Mouse (Mus musculus): ENCODE data around the gene Gm36176. TPM values are rescaled to one million over a fixed set of nuclear protein-coding genes. Genes with fewer than 3 reads are reported as not detected.

The Gm36176 gene
- total RNA-seq, 2 experiments from 2014 or later = not detected

GRCm38 (mm10) chr10:77882553-77882952 lies 36.0 kb downstream of the Gm36176 start:
- no peak for DNase-seq

DNA sequence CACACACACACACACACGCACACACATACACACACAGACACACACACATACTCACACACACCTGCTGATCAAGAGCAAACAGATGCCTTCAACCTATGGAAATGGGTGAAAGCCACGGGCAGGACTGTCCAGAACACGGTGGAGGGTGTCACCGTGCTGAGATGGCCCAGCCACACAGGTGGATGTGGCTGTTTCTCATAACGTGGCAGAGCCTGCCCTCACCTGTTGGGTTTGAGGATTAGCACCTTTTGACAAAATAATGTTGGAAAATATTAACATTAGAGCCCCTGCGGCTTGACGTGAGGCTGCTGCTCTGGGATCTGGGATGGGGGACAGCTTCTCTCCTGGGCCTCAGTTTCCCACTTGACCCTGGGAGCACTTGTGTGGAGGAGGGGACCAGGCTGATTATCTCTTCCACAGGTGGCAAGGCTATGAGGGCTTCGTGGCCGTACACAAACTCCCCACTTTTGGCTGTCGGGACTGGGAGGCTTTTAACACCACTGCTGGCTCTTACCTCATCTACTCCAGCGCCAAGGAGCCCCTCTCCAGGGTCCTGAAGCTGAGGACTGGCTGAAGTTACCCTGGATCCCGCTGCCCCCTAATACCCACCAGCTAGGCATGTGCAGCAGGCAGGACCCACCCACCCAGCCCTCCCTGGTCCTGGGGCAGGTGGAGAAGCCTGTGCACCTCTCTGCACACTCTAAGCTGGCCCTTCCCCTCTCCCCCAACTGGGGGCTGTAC lies 39.6 kb downstream of the Gm36176 start:
- DNase-seq = no peak

DNA sequence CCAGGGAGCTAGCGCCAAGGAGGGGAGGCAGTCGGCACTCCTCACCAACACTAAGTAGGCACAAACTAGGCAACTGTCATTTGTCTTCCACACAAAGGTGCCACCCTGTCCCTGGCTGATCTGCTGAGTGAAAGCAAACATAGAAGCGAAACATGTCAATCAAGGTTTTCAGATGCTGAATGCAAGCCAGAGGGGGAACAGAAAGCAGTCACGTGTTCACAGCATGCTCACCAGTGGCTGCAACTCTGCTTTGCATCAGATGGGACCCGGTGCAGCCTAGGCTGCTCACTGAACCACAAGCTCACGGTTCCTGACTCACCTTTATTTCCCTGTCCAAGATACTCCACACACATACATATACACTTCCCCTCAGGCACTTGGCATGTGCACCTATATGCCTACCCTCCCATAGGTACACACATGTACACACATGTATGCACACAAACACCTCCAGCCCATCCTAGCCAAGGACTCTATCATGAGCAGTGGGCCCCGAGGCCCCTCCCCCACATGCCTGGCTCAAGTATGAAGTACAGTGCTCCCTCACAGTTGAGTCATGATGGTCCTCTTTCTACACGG lies 44.5 kb downstream of the Gm36176 start:
- DNase-seq = no peak

- DNase-seq = no peak
These were observed 49.0 kb downstream of the Gm36176 start for GRCm38 (mm10) chr10:77895562-77895961.

Other genes with a start within 250 kb of the Gm36176 start
- gene Sumo3, start 240.7 kb upstream of the Gm36176 start, total RNA-seq (2021) = 100 to 1,000 TPM; 127 TPM
- 10 to 100 TPM; 17.2 to 29.6 TPM for gene Gm49325, start 240.6 kb upstream of the Gm36176 start, total RNA-seq (2021)
- gene Ube2g2, start 224.5 kb upstream of the Gm36176 start, total RNA-seq (2021) = 10 to 100 TPM; 83.8 to 95.4 TPM
- gene Tspear, start 160.2 kb upstream of the Gm36176 start, total RNA-seq (2021) = not detected
- not detected for gene Gm19402, start 156.0 kb upstream of the Gm36176 start, total RNA-seq (2021)
- gene Gm9508, start 149.6 kb upstream of the Gm36176 start, total RNA-seq (2021) = not detected
- not detected for gene Gm10272, start 140.2 kb upstream of the Gm36176 start, total RNA-seq (2021)
- not detected for gene Gm10024, start 135.3 kb upstream of the Gm36176 start, total RNA-seq (2021)
- not detected for gene Gm10142, start 131.0 kb upstream of the Gm36176 start, total RNA-seq (2021)
- gene Krtap12-1, start 126.2 kb upstream of the Gm36176 start, total RNA-seq (2021) = not detected
- not detected for gene Gm10100, start 120.3 kb upstream of the Gm36176 start, total RNA-seq (2021)
- gene Gm18596, start 104.2 kb upstream of the Gm36176 start, total RNA-seq (2021) = not detected
- gene Gm9736, start 95.4 kb upstream of the Gm36176 start, total RNA-seq (2021) = not detected
- not detected for gene Gm3233, start 87.1 kb upstream of the Gm36176 start, total RNA-seq (2021)
- not detected for gene Gm3238, start 75.5 kb upstream of the Gm36176 start, total RNA-seq (2021)
- gene Gm7138, start 69.9 kb upstream of the Gm36176 start, total RNA-seq (2021) = not detected
- not detected for gene Gm3250, start 64.3 kb upstream of the Gm36176 start, total RNA-seq (2021)
- not detected for gene Gm7137, start 58.6 kb upstream of the Gm36176 start, total RNA-seq (2021)
- gene Gm9639, start 51.7 kb upstream of the Gm36176 start, total RNA-seq (2021) = not detected
- gene Gm19668, start 47.7 kb upstream of the Gm36176 start, total RNA-seq (2021) = not detected
- gene Gm9507, start 35.0 kb upstream of the Gm36176 start, total RNA-seq (2021) = not detected
- gene Gm2696, start 32.1 kb upstream of the Gm36176 start, total RNA-seq (2021) = not detected
- not detected for gene Krtap10-4, start 19.7 kb upstream of the Gm36176 start, total RNA-seq (2021)
- not detected for gene Krtap10-10, start 10.9 kb upstream of the Gm36176 start, total RNA-seq (2021)
- gene Gm10318, start 6.1 kb downstream of the Gm36176 start, total RNA-seq (2021) = not detected
- not detected for gene Gm3285, start 15.2 kb downstream of the Gm36176 start, total RNA-seq (2021)
- 1 to 10 TPM; 3.8 to 4.7 TPM for gene Lrrc3, start 55.7 kb downstream of the Gm36176 start, total RNA-seq (2021)
- gene Trpm2, start 123.8 kb downstream of the Gm36176 start, total RNA-seq (2021) = 10 to 100 TPM; 30.3 to 40.0 TPM
- 10 to 100 TPM; 34.6 to 37.4 TPM for gene 1810043G02Rik, start 131.7 kb downstream of the Gm36176 start, total RNA-seq (2021)
- gene Pfkl, start 163.3 kb downstream of the Gm36176 start, total RNA-seq (2021) = 100 to 1,000 TPM; 201 to 209 TPM
- under 1 TPM in 1 of 2 experiments, not detected in 1; 0.65 TPM for gene Dnmt3l, start 195.1 kb downstream of the Gm36176 start, total RNA-seq (2021)
- under 1 TPM; 0.28 to 0.77 TPM for gene Aire, start 196.8 kb downstream of the Gm36176 start, total RNA-seq (2021)
- gene Icosl, start 222.5 kb downstream of the Gm36176 start, total RNA-seq (2021) = 1 to 10 TPM; 8.0 to 8.4 TPM